Mouse (Mus musculus) cerebellum, adult 11 months (tissue): ENCODE measurements around the gene Entpd1.

Experiments
- DNase-seq: peaks from one replicate; pipeline ENCODE4 v3.0.0; 2022

Gene Entpd1

DNA sequence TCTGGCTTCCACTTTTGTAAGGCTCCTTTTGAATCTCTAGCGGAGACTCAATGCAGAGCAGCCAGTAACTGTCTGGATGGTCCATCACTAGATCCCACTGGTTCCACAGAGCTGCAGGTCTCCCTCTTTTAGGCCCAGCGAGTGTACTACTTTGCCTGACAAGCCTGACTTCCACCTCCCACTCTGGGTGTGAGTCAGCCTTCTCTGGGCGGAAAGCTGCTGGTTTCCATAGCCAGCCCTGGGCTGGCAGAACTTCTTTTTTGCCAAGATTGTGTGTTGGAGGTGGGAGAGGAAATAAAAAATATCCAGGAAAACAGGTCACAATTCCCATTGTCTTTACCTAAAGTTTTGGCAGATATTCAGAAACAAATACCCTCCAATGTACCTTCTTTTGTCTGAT, 17.9 kb downstream of the Entpd1 start:
- no peak for DNase-seq

DNA sequence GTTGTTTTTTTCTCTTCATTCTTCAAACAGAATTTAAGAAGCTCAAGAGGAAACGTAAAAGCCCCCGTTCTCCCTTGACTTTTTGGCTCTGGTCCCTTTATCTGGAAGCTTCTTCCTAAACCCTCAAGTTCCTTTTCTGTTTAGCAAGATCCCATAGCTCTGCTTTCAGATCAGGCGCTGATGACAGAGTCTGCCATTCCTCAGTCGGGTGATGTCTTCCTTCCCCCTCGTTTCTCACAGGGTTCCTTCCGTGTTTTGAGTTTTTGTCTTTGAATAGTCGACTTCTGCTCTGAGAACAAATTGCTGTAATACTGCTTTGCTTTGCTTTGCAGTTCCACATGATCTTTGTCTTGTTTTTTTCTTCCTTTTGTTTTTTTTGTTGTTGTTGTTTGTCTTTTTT, 18.4 kb downstream of the Entpd1 start:
- DNase-seq = no peak

DNA sequence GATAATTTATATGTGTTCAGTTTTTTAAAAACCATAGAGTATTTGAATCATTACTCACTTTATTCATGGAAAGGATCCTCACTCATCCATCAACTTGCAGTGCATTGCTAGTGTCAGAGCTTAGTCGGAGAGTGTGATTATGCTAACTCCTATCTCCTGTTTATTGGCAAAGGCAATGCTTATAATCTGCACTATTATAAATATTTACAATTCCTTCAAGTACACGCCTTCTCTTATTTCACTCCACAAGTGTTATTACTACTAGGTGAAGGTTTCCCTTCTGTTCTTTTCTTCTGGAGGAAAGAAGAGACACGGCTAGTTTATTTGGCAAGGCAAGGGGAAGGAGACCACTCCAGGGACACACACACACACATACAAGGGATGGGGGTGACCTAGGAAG, 20.0 kb downstream of the Entpd1 start:
- DNase-seq = no peak

DNA sequence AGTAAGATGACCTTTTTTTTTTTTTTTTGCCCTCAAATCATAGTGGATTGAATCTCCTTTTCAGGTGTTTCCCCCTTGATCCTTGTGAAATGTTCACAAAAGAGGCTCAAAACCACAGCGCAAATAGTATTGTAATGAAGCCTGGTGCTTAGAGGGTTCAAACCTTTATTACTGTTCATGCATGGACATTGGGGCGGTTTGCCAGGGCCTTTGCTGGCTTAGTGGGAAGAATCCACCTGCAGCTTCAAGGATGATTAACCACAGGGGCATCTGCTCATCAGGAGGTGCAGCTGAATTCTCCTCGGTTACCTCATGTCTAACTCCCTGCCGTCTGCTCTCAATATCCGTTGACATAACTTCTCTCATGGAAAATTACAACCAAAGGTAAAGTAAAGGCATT, 20.5 kb downstream of the Entpd1 start:
- no peak for DNase-seq

DNA sequence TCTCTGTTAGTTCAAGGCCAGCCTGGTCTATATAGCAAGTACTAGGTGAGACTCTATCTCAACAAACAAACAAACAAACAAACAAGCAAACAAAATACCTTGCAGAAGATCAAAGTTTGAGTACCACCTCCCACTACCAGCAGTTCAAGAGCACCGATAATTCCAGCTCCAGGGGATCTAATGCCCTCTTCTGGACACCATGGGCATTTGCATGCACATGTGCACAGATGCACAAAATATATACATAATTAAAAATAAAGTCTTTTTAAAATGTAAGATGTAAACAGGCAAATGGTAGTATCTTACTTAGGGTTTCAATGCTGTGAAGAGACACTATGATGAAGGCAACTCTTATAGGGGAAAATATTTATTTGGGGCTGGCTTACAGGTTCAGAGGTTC, 21.0 kb downstream of the Entpd1 start:
- DNase-seq = no peak

DNA sequence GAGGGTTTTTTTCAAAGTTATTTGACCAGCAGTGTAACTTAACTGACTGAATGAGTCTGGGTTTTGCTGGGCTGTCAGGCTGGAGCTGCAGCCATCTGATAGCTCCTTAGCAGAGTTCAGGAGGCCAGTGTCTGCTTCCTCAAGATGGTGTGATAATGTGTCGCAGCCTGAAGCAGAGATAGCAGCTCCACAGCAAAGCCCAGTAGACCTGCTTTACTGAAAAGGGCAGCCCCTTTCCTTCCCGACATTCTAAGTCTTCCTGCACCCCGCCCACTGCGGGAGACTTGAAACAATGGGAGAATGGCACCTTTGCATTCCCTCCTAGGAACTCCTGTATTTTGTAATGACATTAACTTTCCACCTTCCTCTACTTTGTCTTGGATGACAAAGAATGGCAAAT, 24.9 kb downstream of the Entpd1 start:
- no peak for DNase-seq

DNA sequence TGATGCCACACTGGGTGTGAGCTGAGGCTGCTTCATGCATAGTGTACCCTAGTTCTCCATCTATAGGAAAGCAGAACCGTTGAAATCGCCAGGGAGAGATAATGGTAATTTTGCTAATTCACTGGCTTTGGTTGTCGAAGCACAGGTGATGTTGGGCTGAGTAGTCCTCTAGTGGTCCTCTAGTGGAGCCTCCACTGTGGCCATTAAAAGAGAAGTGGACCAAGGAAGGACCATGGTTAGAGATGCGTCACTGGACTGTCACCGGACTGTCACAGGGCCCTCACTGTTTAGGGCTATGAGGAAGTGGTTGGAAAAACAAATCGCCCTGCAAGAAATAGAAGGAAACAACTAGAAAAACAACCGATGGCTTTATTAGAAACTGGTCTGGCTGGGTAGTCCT, 25.4 kb downstream of the Entpd1 start:
- no peak for DNase-seq

DNA sequence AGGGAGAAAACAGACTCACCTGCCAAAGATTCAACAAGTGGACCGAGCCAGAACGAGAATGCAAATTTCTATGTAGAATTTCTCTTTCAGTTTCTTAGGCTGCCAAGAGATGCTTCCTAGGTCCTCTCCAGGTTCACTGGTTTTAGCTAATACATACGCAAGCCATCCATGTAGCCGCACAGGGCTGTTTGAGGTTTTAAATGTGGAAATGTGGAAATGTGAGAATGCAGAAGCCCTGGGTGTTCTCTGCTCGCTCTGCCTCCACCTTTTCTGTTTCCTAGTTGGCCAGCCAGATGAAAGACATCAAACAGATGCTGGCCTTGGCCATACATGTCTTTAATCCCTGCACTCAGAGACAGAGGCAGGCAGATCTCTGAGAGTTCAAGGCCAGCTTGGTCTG, 26.4 kb downstream of the Entpd1 start:
- DNase-seq = no peak

DNA sequence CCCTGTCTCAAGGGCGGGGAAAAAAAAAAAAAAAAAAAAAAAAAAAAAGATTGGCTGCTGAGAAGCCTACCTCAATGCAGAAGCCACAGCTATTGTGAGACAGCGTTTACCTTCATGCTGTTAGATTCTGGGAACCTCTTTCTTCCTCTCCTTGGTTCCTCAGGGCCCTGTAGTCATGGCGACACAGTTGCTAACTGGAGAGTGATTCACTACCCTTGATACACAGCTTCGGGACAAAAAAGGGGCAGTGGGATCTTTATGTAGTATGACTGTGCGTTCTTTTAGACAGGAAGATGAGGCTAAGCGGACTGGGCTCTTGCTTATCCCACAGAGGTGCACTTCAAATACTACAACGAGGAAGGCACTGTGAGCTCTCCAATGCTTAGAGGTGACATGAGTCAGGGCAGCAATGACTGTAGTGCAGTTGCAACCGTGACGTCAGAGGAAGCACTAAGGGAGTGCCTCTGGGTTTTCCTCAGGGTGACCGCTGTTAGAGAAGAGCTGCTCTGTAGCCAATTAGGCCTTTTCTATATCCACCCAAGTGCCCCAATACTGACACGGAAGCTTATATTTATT, 27.7 kb downstream of the Entpd1 start:
- DNase-seq = no peak

DNA sequence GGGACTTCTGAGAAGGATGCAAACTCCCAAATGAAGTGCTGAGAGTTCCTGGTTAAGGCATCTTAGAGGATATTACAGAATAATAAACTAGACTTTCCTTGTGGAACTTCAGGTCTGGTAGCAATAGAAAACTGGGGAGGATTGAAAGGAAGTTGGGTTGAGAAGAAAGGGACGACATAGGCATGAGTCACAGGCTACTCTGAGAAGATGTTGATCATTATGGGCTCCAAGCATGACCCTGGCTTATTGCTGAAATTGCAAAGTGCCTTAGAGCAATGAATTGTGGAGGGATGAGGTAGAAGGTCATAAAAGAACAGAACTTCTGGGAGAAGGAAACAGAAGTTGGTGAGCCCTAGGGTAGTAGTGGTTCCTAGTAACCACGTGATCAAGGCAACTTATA, 28.6 kb downstream of the Entpd1 start:
- no peak for DNase-seq

DNA sequence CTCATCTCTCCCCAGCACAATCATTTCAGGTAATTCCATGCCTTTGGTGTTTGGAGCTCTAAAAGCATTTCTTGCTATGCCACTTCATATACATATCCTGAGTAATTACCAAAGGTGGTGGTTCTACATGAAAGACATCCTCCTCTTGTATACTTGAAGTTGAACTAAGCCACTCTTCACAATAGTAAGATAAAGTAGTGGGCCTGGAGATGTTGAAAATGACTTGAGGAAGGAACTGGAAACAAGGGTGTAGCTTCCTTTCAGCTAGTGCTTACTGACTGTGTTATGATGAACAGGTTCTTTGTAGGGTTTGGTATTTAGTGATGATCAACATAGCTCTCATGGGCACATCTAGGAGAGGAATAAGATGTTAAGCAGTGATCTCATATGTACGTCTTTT, 31.7 kb downstream of the Entpd1 start:
- no peak for DNase-seq

DNA sequence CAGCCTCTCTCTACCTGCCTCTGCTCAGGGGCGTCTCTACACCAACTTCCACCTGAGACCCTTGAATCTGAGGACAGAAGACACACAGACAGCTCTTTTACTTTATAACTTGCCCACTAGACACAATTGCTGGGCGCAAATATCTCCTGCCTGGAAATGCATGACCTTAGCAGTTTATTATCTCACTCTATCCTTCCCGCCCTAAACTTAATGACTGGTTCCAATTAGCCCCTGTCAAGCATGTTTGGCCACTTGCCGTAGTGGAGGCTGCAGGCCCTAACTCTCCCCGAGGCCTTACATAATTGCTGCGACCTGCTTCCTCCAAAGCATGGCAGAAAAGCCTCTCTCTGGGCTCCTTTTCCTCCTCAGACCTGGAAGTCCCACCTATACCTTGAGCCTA, 34.2 kb downstream of the Entpd1 start:
- DNase-seq = no peak

DNA sequence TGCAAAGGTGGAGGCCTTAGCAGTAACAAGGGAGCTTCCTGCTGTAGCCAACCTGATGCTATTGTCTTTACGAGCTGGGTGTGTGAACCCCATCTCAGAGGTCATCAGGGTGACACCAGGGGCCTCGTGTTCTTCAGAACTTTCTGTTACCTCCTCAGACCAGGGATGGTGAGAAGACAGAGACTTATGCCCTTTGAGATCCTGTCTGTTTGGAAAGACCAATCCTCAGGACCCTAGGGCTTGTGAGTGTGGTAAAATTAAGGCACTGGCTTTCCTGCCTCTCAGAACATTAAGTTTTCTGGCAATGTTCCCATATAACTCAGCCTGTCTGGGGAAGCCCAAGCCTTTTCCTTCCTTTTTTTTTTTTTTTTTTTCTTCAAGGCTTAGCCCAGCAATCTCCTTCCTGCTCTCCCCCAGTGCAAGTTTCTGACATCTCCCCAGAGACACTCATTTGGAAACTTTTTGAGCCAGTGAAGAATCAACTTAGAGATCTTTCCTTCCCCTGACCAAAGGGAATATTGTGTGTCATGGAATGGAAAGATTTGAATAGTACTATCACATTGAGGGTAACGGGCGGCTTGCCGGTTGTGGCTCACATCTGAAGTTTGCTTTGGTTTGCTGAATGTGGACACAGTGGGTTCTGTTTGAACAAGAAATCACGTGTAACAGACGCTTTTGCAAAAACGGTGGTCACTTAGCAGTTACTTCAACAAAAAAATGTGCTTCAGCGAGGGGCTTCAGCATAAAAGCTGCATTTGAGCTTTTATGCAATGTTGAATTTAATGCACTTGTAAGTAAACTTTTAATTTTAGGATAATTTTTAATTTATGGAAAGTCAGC, 35.4 kb downstream of the Entpd1 start:
- no peak for DNase-seq

DNA sequence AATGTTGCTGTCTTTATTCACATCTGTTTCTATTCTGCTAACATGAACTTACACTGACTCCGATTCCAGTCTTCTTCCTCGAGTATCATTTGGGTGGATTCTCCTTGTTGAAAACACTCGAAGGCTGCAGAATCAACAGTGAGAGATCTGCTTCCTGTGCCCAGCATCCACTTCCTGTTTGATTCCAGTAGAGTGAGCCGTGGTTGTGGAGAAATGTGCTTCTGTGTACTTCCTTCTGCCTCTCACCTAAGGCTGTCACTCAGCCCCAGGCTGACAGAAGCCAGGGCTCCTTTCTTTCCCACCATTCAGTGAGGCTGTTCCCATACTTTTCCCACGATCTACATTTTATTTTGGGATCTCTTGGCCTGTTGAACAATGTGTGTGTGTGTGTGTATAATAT, 37.9 kb downstream of the Entpd1 start:
- no peak for DNase-seq

DNA sequence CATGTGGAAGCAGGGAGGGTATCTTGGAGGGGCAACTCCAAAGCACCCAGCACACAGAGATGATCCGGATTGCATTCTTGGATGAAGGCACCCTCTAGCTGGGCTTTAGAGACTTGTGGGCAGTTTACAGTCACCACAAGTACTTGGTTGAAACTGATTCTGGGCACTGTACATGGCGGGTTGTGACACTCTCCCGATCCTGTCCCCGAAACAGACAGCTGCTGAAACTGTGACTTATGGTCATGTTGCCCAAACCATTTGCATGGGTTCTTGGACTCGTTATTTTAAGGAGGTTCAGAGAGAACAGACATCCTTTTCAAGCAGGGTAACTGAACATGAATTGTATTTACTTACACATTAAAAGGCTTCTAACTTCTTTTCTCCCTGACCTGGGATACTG, 44.0 kb downstream of the Entpd1 start:
- DNase-seq = no peak

DNA sequence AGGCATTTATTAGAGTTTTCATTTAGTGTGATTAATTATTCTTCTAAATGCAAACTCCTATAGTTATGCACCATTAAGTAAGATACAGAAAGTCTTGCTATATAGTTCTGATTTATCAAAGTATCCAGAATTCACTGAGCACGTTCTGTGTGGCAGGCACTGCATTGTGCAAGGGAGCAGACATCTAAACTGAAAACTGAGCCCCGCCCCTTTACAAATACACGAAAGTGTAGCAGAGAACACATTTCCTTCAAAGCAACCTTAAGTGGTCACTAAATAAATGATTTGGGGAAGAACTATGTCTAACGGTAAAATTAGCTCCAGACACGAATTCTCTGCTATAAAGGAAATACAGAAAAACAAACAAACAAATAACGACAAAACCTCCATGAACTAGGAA, 46.1 kb downstream of the Entpd1 start:
- DNase-seq = no peak

DNA sequence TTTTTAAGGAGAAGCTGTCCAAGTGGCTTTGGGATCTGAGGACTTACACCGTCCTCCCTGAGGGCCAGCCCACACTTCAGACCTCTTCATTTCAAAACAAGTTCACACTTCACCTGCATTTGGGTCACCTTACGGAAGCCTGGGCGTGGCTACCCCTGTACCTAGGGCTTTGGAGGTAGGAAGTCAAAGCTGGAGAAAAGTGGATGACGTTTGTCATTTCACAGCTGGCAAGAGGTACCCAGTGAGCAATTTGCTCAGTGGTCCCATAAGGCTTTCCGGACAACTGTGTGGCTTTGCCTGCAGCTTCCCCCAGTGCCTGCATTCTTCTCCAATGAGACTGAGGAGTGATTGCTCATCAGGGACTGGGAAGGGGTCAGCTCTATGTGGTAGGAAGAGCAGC, 46.8 kb downstream of the Entpd1 start:
- DNase-seq = no peak

DNA sequence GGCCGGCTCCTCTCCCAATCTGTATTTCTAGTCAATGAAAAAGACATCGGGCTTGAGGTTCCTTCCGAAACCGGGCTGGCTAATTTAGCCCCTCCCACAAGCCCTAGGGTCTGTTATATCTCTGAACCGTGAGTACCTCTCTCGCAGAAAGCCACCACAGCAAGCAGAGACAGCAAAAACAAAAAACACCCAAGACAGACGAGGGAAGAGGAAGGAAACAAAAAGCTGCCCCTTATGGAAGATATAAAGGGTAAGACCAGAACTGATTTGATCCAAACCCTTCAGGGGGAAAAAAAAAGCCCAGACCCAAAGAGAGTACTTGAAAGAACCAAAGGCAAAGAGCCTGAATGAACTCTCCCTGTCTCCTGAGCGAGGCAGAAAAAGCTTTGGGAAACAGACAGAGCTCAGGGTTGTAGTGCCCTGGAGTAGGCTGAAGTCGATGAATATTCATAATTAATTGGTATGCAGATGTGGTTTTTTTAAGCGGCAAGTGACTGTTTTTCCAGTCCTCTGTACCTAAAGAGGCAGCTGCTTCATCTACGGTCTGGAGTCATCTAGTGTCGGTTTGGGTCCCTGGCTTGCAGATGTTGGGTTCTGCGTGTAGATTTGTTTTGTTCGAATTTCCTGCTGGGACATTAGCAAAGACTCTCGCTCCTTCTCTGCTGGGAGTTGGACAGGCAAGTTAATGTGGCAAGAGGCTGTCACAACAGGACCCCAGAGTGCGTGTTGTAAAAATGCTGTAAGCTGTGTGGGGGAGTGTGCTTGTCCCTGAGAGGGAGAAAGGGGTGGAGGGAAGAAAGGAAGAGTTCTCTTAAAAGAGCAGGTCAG, 47.7 kb downstream of the Entpd1 start:
- no peak for DNase-seq

DNA sequence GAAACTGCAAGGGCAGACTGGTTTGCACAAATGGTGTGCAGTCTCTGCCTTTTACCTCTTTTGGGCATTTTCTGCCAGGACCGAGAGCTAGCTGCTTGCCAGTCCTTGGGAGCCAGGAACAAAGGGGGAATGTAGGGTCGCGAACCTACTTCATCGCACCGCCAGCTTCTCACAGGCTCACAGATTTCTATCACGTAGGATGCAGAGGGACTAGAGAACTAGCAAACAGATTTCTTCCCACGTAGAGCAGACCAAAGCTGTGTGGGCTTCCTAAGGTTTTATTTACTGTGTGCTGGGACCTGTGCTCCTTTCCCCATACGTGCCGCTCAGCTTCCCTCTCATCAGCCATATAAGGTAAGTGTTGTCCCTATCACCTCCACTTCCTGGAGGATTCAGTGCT, 48.3 kb downstream of the Entpd1 start:
- DNase-seq = no peak

DNA sequence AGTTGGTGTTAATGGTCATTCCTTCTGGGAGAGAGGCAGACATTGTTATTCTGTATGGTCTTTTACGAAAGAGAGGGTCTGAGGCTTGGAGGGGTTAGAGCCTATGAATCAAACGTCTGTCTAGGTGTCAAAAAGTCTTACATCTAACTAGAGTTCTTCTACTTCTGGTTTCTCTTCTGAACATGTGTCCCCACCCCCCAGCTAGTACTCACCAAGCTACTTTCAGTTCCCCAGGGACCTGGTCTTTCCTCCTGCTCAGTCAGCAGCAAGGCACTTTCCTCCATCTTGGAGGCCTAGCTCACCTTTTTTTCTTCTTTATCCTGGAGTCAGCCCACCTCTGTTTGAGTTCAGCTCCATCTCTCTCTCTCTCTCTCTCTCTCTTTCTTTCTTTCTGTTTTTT, 48.9 kb downstream of the Entpd1 start:
- DNase-seq = no peak

DNA sequence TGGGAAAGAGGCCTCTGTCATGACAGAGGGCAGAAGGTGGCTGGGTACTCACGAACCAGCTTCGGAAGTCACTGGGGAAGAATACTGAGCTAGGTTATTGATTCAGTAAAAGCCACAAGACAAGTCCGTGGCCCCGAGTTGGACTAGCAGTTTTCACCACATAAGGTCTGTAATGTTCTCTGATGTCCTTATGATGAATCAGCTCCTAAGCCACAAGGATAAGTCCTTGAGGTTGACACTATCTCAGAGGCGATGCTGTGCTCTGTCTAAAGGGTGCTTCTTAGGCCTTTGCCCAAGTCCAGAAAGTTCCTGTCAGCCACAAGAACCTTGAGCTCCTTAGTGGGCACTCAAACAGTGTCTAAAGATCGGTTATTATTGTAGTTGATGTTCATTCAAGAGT, 49.7 kb downstream of the Entpd1 start:
- no peak for DNase-seq

DNA sequence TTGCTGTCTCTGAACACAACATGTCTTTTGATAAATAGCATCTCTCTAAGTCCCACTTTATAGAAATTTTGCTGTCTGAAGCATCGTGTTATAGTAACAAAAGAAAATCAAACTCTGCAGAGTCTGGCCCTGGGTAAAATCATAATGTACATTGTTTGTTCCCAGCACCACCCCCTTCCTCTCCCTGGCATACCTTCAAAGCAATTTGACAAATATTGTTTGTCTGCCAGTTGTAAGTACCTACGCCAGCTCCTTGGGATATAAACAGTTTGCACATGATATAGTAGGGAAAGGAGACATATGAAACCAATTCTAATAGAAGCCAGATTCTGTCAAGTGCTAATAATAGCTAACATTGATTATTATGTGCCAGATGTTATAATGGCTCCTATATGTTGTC, 50.6 kb downstream of the Entpd1 start:
- DNase-seq = no peak

DNA sequence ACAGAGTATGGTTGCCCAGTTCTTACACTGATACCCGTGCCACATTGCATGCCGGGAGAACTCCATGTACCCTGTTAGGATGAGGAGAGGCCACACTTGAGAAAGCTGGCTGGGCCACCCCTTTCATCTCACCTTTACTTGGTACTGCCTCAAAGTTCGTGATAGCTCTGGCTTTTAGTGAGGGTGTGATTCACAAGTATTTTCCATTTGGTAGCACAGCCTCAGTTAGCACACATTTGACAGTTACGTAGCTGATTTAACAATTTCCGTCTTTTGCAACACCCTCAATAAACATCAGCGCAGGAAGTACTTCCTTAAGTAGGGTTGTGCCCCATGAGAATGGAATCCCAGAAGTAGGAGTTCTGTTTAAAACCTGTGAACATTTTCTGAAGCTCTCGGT, 53.6 kb downstream of the Entpd1 start:
- DNase-seq = no peak

DNA sequence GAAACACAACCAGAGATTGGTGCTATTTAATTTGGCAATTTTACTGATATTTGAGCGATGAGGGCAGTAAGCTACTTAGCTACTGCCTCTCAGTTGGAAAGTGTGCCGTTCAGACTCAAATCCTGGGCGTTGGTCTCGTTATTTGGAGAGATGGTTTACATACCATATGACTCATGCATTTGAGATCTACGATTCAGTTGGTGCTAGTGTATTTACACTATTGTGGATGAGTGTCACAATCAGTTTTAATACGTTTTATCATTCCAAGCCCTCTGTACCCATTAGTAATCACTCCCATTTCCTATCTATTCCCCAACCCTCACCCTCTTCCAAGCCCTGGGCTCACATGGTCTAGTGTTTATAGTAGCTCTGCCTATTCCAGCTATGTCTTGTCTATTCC, 54.9 kb downstream of the Entpd1 start:
- DNase-seq = no peak
